Mouse (Mus musculus): Measurements from ENCODE around the gene Snx12.

DNA sequence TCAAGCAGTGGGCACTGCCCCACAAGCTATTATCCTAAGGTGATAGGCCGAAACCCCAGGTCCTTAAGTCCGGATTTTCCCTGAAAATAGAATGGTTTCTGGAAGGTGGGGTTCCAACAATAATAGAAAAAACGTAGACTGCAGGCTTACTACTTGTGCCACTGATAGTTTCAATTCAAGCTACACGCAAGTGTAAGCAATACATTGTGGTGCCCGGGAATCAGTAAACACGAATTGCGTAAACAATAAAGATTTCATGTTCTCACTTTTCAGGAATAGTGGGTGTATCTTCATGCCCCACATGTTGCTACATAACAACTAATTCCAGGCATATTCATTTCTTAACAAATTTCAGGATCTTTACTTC, 416 bp upstream of the Snx12 start:
- TF ChIP-seq CTCF (IDR thresholded peaks at IDR 0.05; ENCODE audit: insufficient read depth, low read length), result no peak
- no peak for TF ChIP-seq POLR2A (IDR thresholded peaks at IDR 0.05; ENCODE audit: borderline replicate concordance, extremely low read depth, low read depth, low read length)
